Mouse (Mus musculus): ENCODE measurements at regions not wholly inside any gene's neighbourhood (a gene's known extent, or its start where the extent isn't known, plus 50 kb on each side); places are given as distances from the start of the nearest gene placed in this dataset.
A peak's percentile ranks its signal among the peaks of the same experiment; 100 is the strongest.

GRCm38 (mm10) chr11:84706692-84707091 is 112.6 kb downstream of the Mrm1 start:
- no peak for DNase-seq (ENCODE audit: extremely low read depth, insufficient read length, low spot score)

- DNase-seq (ENCODE audit: extremely low read depth, insufficient read length, low spot score), result no peak
Observed at GRCm38 (mm10) chr11:84701319-84702175, 117.8 kb downstream of the Mrm1 start.

- DNase-seq (ENCODE audit: extremely low read depth, insufficient read length, low spot score), result no peak
Observed at GRCm38 (mm10) chr11:84697521-84697920, 121.8 kb downstream of the Mrm1 start.

GRCm38 (mm10) chr11:84692638-84693037 is 126.7 kb downstream of the Mrm1 start:
- no peak for DNase-seq (ENCODE audit: extremely low read depth, insufficient read length, low spot score)

GRCm38 (mm10) chr11:84691410-84692148 is 127.7 kb downstream of the Mrm1 start:
- DNase-seq (ENCODE audit: extremely low read depth, insufficient read length, low spot score), result no peak

GRCm38 (mm10) chr11:84686473-84686872 is 132.8 kb downstream of the Mrm1 start:
- no peak for DNase-seq (ENCODE audit: extremely low read depth, insufficient read length, low spot score)

- no peak for DNase-seq (ENCODE audit: extremely low read depth, insufficient read length, low spot score)
Observed at GRCm38 (mm10) chr11:84684325-84684724, 135.0 kb downstream of the Mrm1 start.

GRCm38 (mm10) chr11:84682931-84683330 is 136.4 kb downstream of the Mrm1 start:
- no peak for DNase-seq (ENCODE audit: extremely low read depth, insufficient read length, low spot score)

GRCm38 (mm10) chr11:84676377-84677078 is 142.8 kb downstream of the Mrm1 start:
- DNase-seq (ENCODE audit: extremely low read depth, insufficient read length, low spot score), result no peak

- DNase-seq (ENCODE audit: extremely low read depth, insufficient read length, low spot score), result no peak
Observed at GRCm38 (mm10) chr11:84672841-84673473, 146.4 kb downstream of the Mrm1 start.

GRCm38 (mm10) chr11:84671585-84671984 is 146.2 kb upstream of the Lhx1 start:
- DNase-seq (ENCODE audit: extremely low read depth, insufficient read length, low spot score), result peak; percentile 70

GRCm38 (mm10) chr11:84667711-84668110 is 142.4 kb upstream of the Lhx1 start:
- DNase-seq (ENCODE audit: extremely low read depth, insufficient read length, low spot score), result no peak

- DNase-seq (ENCODE audit: extremely low read depth, insufficient read length, low spot score), result no peak
Observed at GRCm38 (mm10) chr11:84664258-84664657, 138.9 kb upstream of the Lhx1 start.

GRCm38 (mm10) chr11:84661981-84662380 is 136.6 kb upstream of the Lhx1 start:
- no peak for DNase-seq (ENCODE audit: extremely low read depth, insufficient read length, low spot score)

- DNase-seq (ENCODE audit: extremely low read depth, insufficient read length, low spot score), result no peak
Observed at GRCm38 (mm10) chr11:84660877-84661276, 135.5 kb upstream of the Lhx1 start.

- DNase-seq (ENCODE audit: extremely low read depth, insufficient read length, low spot score), result no peak
Observed at GRCm38 (mm10) chr11:84659370-84659937, 134.1 kb upstream of the Lhx1 start.

GRCm38 (mm10) chr11:84653481-84653880 is 128.1 kb upstream of the Lhx1 start:
- no peak for DNase-seq (ENCODE audit: extremely low read depth, insufficient read length, low spot score)

- DNase-seq (ENCODE audit: extremely low read depth, insufficient read length, low spot score), result no peak
Observed at GRCm38 (mm10) chr11:84648899-84649298, 123.6 kb upstream of the Lhx1 start.

GRCm38 (mm10) chr11:84647104-84647503 is 121.8 kb upstream of the Lhx1 start:
- DNase-seq (ENCODE audit: extremely low read depth, insufficient read length, low spot score), result no peak

GRCm38 (mm10) chr11:84643107-84643372 is 117.7 kb upstream of the Lhx1 start:
- no peak for DNase-seq (ENCODE audit: extremely low read depth, insufficient read length, low spot score)
